Mouse (Mus musculus) gastrocnemius, adult 8-10 months (tissue): ENCODE measurements around the gene Clec3b. TPM values are rescaled to one million over a fixed set of nuclear protein-coding genes. Genes with fewer than 3 reads are reported as not detected.

Experiments
- DNase-seq, 2 experiments: peaks; one replicate each; pipeline ENCODE4 v3.0.0; 2022; ENCODE audit warnings: low spot score in 2 of 2
- total RNA-seq, 4 experiments: library from RNA; stranded (reverse); gene quantifications; 2 replicates each; pipeline ENCODE4 v1.2.4; 2022

Clec3b gene
- 10 to 100 TPM; 24.5 to 33.6 (median 28.6) TPM for total RNA-seq

GRCm38 (mm10) chr9:123150241-123151020, at the start of gene Clec3b:
Gene Clec3b (plus strand): TSS chr9:123150946.
- DNase-seq = peak in 1 of 2 experiments; percentile 66

DNA sequence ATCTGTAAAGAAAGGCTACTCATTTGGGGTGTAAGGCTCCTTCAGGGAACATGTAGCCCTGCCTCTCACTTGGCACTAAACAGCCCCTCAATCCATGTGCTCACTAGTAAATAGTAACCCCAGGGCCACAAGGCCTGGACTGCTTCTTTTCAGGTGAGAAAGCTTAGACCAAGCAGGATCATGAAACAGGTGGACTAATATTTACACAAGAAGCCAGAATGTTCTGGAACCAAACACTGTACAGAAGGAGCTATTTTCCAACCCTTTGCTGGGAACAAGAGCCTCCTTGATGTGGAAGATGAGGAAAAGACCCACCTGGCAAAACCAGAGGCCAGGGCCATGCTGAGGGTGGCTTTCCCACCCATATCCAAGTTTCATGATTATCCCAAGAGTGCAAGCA, 47.3 kb upstream of the Clec3b start:
- DNase-seq = no peak

DNA sequence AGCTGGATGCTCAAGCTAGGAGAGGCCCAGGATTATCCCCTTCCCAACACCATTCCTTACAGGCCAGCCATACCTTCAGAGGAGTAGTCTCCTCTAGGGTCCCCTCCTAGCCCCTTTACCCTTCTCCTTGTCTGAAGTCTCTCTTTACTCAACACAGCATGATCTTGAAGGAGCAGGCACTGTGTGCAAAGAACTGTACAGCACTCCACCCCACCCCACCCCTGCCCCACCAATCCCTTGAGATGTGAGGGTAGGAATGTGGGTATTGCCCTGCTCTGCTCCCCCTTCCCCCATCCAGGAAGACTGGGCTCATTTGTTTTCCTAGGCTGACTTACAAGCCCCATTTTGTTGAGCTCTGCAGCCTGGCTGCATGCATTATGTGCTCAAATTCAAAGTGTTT, 46.4 kb upstream of the Clec3b start:
- DNase-seq = no peak

DNA sequence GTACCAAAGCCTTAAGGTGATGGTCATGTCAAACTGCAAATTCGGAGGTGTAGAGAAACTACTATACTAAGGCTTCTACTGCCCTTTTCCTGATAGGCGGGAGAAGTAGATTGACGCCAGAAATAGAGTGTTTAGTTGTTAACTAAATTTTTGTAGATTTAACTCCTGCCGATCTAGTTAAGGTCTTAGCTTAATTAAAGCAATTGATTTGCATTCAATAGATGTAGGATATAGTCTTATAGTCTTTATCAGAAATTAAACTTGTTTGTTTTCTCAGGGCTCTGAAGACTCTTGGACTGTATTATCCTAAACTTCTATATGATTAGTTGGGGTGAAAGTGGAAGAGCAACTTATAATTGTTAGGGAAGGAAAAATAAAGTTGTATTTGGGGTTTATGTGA, 43.6 kb upstream of the Clec3b start:
- DNase-seq = no peak

DNA sequence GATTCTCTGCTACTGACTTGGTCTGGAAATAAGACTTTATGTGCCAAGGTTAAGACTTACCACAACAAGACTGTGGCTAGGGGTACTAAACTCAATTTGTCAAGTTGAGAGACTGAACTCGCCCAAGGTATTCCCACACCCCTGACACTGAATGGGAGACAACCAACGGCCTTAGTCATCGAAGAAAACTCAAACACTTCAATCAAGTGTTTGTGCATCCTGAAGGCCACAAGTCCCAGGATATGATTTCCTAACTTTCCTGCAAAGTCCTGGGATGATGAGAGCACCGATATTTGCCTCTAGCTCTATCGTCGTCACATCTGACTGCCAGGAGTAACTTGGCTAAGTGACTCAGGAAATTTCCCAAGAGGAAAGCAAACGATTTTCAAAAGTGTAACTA, 41.6 kb upstream of the Clec3b start:
- DNase-seq = no peak

GRCm38 (mm10) chr9:123111751-123112221, 39.0 kb upstream of the Clec3b start:
- no peak for DNase-seq

GRCm38 (mm10) chr9:123112805-123113521, 37.8 kb upstream of the Clec3b start, which contains the start of the genes Zdhhc3 and Exosc7:
Gene Zdhhc3 (minus strand): TSS chr9:123113205.
Gene Exosc7 (plus strand): TSS chr9:123113215.
- DNase-seq = peak; percentile 74 to 79

DNA sequence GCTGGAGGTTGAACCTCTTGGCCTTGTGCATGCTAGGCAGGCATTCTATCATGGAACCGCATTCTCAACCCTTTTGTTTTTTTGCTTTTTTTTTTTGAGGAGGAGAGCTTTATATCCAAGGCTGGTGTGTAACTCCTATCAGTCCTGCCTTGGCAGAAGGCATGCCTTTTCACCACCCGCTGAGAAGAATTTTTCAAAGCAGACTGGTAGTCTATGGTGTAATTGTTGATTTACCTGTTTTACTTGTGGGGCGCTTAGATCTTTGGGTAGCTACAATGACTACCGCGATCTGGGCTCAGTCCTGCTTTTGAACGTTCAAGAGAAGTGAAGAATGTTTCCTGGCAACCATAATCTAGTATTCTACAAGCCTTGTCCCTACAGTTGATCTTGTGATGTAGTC, 36.8 kb upstream of the Clec3b start:
- DNase-seq = no peak

GRCm38 (mm10) chr9:123115566-123115965, 35.2 kb upstream of the Clec3b start:
- DNase-seq = no peak

DNA sequence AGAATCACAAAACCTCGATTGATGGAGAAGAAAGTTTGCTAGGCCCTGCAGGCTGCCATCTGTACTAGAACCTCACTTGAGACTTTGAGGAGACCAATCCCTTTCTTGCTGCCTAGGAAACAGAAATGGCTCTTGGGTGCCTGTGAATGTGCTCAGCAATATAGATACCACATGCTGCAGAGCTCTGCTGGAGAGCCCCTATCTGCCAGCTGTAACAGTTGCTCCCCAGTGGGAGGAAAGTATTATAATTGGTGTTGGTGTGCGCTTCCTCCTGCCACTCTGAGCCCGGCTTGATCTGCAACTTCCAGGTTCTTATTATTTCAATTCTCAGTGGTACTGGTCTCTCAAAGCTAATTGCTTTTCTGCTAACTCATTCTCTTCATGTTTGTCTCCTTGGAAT, 27.7 kb upstream of the Clec3b start:
- DNase-seq = no peak

DNA sequence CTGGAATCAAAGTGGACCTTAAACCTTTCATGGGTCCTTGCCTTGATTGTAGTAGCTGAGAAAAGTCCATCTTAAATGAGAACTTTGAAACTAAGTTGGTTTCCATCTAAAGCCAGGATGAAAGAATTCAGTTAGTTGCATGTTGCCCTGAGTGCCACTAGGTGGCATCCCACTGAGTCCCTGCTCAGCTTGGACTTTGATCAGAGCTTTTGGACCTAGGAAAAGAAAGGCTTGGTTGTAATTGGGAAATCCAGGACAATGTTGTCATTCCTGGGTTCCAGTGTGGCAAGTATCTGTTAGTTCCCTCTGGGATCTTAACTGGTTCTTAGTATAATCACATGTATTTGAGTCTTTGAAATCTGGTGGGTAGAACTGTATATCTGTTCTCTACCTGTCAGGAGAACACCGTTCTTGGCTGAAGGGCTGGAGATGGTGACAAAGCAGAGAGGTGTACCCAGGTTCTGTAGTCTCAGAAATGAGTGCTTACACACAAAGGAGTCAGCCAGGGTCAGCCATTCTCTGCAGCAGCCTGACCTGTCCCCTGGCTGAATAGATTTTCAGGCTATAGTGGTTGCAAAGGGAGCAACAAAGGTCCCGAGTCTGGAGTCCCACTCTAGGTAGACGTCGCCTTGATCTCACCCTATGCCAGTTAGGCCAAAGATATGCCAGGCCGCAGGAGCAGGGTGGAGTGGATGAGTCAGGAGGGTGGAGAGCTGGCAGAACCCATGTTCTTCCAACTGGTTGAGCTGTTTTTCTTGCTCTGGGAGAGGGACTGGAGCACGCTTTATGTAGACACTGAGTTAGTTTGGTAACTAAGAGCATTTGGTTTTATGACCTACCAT, 27.0 kb upstream of the Clec3b start:
- DNase-seq = no peak

- DNase-seq = no peak
These were observed 26.2 kb upstream of the Clec3b start for GRCm38 (mm10) chr9:123124413-123124981.

- DNase-seq = no peak
These were observed 23.1 kb upstream of the Clec3b start for GRCm38 (mm10) chr9:123127663-123128062.

GRCm38 (mm10) chr9:123132994-123133393, 17.8 kb upstream of the Clec3b start:
- DNase-seq = no peak

GRCm38 (mm10) chr9:123136953-123137682, 13.6 kb upstream of the Clec3b start:
- peak; percentile 24 to 46 for DNase-seq

GRCm38 (mm10) chr9:123138891-123139474, 11.8 kb upstream of the Clec3b start:
- DNase-seq = peak; percentile 64 to 76

DNA sequence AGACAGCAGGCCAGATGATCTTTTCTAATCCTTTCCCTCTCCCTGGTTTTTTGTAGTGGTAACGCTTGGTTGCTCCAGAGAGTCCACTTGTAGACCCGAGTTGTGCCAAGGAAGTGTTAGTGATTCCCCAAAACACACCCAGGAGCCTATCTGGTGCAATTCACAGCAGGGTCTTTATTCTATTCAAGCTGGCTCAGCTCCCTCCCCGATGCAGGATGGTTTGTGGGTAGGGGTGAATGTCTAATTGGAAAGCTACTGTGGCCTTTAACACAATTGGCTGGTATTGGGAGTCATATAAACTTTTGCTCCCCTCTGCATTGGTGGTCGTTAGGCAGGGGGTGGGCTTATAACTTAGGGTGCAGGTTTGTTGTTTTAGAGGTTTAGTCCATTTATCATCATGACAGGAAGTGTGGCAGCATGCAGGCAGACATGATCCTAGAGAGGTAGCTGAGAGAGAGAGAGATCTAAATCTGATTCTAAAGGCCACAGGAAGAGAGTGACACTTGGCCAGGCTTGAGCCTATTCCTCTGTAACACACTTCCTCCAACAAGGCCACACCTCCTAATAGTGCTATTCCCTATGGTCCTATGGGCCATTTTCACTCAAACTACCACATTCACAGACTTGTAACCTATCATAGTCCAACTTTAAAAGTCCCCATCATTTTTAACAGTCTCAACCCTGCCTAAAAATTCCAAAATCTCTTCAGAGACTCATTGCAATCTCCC, 10.7 kb upstream of the Clec3b start:
- no peak for DNase-seq

GRCm38 (mm10) chr9:123148430-123148829, 2.3 kb upstream of the Clec3b start:
- DNase-seq = peak; percentile 34 to 56

GRCm38 (mm10) chr9:123151561-123151960, 815 bp downstream of the Clec3b start:
- DNase-seq = peak in 1 of 2 experiments; percentile 35
